Mouse (Mus musculus) central nervous system, embryonic 18 days (tissue): ENCODE results near the gene Gm4924. TPM values are rescaled to one million over a fixed set of nuclear protein-coding genes. Genes with fewer than 3 reads are reported as not detected.

Experiments used
- polyA plus RNA-seq: library from polyadenylated mRNA; depleted of rRNA; stranded (reverse); fragments of >200 nt; gene quantifications from 2 replicates; pipeline ENCODE4 v1.2.3, GENCODE M21; 2012; rRNA removed

The Gm4924 gene
- polyA plus RNA-seq = 5.9 and 6.0 TPM in 2 replicates

GRCm38 (mm10) chr10:82354083-82355010 is at the start of gene Gm4924:
Gene Gm4924 (plus strand): TSS chr10:82354255.

GRCm38 (mm10) chr10:82316482-82316881 is 37.6 kb upstream of the Gm4924 start, which contains the start of gene 4932415D10Rik:
Gene 4932415D10Rik (minus strand): TSS chr10:82316582.

Other genes with a start within 250 kb of the Gm4924 start
- 4.1 and 4.5 TPM in 2 replicates for gene AU041133, start 226.2 kb upstream of the Gm4924 start, polyA plus RNA-seq
- 20.9 and 23.0 TPM in 2 replicates for gene Zfp938, start 113.0 kb upstream of the Gm4924 start, polyA plus RNA-seq
- not detected in 2 replicates for gene 4932415D10Rik, start 37.7 kb upstream of the Gm4924 start, polyA plus RNA-seq
- not detected in 2 replicates for gene Gm1553, start 138.4 kb downstream of the Gm4924 start, polyA plus RNA-seq